Mouse (Mus musculus) neutrophil, adult 65 days (primary cell): ENCODE data around the gene Col19a1. TPM values are rescaled to one million over a fixed set of nuclear protein-coding genes. Genes with fewer than 3 reads are reported as not detected.

ENCODE experiments used
- total RNA-seq: library from RNA; stranded (reverse); gene quantifications from 2 replicates; pipeline ENCODE4 v1.2.4, GENCODE M21; 2023

Gene Col19a1
- total RNA-seq = 0.09 and 0.11 TPM in 2 replicates

DNA sequence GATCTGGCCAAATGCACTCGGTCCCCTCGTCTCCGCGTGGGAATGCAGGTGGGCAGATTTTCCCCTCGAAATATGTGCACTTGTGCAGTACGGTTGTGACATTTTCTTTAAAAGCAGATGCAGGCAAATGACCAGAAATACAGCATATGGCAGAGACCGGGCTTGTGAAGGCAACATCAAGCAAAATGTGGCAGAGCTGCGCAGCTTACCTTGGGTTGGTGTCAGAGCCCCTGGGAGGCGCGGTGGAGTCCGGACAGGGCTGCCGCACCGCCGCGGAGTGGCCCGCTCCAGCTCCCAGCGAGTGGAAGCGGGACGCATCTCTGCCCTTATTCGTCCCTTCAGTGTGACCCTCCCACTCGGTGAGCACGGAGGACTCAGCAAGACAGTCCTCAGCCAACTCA lies at the start of gene Col19a1:
Gene Col19a1, minus strand, starts transcription at position 332 of the 401 bp plus-strand sequence.

Other genes starting within 250 kb of the Col19a1 start
- gene Lmbrd1, start 91.2 kb upstream of the Col19a1 start, total RNA-seq = 55.1 and 69.4 TPM in 2 replicates